Mouse (Mus musculus) liver, postnatal 0 days (tissue): ENCODE data around the gene Rbfox3.

ENCODE experiments used
- CTCF ChIP-seq: sonication (generic); IDR thresholded peaks from 2 replicates; pipeline ENCODE4 v1.5.1; 2016; ENCODE audit warnings: antibody characterized with exemption, low read depth
- EP300 ChIP-seq: IDR thresholded peaks from 2 replicates; pipeline ENCODE4 v1.6.1; 2016; ENCODE audit warnings: antibody characterized with exemption, low read depth, mild to moderate bottlenecking

- TF ChIP-seq EP300 (no peak), CTCF (no peak)
These were observed 264.5 kb downstream of the Rbfox3 start for GRCm38 (mm10) chr11:118646864-118647263.
